Mouse (Mus musculus) heart, adult 9 months (tissue): ENCODE data around the gene Setd3.

Source experiments
- DNase-seq, 2 experiments: peaks; one replicate each; pipeline ENCODE4 v3.0.0; 2022; ENCODE audit warnings: low spot score in 2 of 2

Gene Setd3

DNA sequence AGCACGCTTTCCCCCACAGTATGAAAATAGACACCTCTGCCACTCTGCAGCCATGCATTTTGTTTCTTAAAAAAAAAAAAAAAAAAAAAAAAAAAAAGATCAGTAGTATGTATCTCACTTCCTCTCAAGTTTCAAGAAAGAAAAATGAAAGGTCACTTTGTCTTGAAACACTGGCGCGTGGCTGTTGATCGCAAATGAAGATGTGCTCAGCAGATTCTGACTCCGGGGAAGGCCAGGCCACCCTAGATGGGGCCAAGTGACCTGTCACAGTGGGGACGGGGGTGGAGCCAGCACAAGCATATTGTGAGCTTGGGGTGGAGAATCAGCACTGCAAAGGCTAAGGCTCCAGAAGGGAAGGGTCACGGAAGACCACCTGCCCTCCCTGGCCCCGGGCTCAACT is 24.8 kb upstream of the Setd3 start:
- no peak for DNase-seq

DNA sequence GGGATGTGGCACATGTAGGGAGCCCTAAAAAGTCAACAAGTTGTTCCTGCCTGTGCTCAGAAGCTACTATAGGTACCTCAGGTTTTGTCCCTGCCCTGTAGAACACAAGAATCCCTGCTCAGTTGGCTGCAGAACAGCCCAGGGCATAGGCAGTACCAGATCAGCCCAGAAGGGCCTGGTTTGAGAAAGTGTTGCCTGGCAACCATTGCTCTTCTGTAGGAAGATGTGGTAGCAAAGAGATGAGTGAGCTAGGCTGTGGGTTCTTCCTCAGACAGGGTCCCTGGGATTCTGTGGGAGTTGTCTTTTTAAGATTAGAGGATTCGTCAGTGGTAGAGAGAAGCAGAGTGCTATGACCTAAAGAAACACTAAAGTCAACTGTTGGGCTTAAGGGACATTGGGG is 21.0 kb upstream of the Setd3 start:
- no peak for DNase-seq

DNA sequence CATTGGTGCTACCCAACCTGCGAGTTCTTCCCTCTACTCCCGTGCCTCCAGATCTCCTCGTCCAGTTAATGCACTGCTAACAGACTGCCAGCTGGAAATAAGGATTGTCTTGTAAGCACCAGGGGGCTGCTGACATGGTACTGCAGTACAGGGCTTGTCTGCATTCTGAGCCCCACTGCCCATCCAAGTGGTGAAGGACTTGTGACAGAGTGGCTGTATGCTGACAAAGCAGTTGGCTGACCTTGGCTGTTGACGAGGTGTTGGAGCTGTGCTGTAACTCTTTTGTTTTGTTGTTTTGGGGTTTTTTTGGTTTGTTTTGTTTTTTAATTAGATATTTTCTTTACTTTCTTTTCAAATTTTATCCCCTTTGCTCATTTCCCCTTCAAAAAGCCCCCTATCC is 19.3 kb upstream of the Setd3 start:
- no peak for DNase-seq

DNA sequence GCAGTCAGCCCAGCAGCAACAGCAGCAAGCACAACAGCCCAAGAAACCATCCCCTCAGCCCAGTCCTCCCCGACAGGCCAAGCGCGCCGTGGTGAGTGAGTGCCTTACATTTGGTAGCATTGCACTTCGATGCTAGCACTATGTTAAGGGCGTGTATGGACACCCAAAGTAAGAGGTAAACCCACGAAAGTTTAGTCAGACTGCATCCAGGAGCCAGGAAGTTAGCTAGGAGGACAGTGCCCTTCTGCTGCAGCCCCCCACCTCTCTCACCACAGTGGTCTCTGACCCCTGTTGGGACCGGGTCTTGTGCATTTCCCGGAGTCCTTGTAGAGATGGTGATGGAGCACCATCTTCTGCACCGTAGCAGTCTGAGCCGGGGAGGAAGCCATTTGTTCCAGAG is 16.6 kb upstream of the Setd3 start:
- no peak for DNase-seq

DNA sequence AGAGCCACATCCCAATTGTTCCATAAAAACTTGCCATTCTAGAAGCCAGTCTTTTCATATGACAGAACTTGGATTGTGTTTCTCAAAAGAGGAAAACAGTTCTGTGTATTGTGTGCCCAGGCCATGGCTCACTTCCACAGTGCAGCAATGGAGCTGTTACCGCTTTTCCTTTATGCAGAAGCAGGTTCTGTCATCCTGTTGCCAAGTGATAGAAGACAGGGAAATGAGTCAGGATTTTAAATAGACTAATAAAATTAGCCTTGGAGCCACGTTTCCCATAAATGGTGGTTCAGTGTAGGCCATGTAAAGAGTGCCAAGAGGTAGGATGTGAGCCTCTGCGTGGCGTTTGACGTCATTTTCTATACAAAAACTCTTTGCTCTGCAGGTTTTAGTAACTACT is 14.8 kb upstream of the Setd3 start:
- peak; percentile 30 to 32 for DNase-seq

DNA sequence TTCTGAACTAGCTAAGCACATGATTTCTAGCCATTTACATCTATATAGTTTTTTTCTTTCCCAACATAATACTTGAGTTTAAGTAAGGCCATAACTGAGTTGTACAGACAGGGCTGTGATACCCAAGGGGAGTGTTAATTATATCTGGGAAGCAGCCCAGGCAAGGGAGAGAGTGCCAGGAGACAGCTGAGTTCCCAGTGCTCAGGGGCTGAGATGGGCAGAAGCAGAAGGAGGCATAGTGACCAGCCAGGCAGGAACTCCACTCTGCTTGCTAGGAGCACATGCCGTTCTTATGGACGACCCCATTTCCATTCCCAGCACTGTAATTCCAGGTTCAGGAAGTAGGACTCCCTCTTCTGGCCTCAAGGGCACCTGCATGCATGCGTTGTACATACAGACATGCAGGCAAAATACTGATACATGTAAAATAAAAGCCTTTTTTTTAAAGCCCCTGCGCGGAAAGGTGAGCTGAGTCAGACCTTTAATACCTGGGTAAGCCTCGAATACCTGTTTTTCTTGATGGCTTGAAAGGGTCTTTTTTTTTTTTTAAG is 8.5 kb upstream of the Setd3 start:
- no peak for DNase-seq

DNA sequence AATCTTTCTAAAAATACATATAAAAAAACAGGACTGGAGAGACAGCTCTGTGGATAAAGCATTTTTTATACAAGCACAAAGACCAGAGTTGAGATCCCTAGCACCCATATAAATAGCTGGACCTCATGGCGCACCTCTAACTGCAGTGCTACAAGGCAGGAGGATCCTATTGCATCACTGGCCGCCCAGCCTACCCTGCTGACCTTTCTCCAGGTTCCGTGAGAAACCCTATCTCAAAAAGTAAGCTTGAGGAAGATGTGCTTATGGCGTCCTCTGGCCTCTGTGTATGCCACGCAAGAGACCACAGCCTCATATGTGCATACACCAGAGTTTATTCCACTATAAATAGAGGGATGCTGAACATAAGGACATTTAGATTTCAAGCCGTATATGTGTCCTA is 2.6 kb upstream of the Setd3 start:
- DNase-seq: no peak

DNA sequence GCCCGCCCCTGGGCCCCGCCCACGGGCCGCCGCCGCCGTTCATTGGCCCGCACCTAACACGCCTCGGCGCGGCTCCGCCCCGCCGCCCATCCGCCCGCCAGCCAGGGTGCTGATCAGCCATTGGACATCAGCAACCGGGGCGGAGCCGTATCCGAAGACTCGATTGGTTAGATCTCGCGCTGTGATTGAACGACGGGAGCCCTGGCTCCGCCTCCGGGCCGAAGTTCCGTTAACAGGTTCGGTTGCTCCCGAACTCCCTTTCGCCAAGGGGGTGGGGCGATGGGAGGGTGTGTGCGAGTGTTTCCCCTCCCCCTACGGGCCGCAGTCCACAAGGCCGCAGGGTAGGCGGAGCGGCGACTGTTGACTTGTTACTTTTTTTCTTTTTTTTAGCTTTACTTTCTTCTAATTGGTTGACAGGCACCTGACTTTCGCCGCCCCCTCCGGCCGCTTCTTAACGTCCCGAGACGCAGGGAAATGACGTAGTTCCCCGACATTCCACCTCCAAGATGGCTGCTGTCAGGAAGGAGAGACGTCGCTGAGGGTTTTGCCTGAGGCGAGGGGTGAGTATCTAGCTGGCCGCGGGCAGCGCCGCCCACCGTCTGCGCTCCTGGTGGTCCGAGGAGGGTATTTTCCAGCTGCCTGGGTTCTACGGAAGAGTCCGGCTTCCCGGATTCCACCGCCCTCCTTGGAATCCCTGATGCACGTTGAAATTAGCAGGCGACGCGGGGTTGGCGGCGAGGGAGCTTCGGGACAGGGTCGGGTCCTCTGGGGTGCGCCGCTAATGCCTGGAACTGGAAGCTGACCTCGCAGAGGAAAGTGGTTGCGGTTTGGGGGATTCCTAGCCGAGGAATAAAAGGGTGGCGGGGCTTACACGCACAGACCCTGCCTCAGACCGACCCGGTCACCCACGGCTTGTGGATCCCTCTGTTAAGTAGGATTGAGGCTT is 480 bp upstream of the Setd3 start, which contains the start of gene Ccnk:
Gene Ccnk, plus strand, starts transcription at position 259 of the 946 bp plus-strand sequence.
- DNase-seq: peak; percentile 100

DNA sequence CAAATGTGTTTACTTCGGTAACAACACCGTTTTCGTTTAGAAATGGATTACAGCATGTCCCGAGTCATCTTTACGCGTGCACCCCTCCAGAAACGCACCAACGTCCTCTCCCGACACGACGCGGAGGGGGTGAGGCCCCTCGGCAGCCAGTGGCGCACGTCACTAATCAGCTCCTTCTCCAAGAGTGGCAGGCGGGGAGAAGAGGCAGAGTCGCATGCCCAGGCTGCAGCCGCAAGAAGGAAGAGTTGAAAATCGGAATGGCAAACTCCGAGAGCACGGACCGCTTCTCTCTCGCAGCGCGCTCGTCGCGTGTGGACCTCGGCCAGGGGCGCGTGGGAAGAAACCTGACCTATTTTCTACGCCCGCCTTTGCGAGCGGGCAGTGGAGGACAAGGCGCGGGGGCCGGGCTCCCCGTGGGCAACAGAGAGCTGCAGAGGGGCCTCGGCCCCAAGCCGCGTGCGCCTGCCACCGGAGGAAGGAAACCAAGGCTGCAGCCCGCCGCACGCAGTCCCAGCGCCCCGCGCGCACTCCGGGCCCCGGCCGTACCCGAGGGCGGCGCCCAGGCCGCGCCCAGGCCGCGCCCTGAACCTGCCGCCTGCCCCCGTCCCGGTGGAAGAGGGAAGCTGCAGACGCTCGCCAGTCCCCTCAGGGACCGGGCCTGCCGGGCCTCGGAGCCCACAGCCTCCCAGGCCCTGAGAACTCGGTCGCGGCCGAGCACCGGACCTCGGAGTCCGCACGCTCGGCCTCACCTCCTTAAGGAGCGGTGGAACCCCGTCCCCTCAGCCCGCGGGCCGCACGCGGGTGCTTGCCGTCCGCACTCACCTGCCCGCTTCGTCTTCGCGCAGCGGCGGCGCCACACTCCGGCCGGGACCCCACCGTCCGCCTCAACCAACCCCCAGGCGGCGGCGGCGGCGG is 526 bp downstream of the Setd3 start:
- peak in 1 of 2 experiments; percentile 45 for DNase-seq

DNA sequence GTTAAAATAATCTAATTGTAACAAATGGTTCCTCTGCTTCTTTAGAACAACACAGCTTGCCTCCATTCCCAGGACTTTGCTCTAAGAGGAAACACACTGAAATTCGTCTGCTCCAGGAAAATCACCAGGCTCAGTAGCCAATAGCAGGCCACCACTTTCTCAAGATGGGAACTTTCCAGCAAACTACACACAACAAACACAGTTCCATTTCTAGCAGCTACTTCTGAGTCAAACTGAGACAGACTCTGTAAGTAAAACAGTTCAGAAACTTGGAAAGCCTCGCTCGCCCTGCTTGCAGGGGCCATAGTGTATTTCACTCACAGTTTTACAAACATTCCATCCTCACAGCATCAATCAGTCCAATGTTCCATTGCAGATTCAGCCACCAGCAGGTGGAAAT is 2.7 kb downstream of the Setd3 start:
- DNase-seq: no peak

DNA sequence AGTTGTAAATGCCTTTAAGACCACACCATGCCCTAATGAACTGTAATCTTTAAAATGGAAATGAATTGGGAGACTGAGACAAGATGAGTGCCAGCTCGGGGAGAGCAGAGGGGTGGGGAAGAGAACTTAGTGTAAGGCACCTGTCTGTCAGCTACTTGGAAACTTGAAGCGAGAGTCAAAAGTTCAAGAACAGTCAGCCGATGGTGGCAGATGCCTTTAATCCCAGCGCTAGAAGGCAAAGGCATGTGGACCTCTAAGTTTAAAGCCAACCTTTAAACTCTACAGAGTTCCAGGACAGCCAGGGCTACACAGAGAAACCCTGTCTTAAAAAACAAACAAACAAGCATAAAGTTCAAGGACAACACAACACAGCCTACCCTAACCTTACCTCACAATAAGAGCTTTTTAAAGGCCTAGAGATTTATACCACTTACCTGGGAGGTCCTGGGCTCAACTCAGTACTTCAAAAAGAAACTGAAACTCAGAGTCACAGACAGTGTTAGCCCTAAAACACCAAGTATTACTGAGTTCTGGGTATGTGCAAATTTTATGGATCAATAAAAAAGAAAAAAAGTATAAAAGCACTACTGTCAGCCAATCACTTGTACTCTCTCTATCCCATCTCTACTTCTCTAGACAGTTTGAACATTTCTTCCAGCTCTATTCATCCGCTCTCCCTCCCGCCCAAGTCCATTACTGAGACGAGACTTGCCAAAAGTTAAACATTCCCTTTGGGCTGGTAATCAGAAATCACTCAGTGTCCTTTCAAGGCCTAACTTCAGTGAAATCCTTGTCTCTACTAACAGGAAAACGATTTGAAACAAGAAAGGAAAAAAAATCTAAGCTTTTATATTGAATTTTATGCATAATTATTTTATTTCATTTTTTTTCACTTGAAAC is 4.3 kb downstream of the Setd3 start:
- DNase-seq: no peak

DNA sequence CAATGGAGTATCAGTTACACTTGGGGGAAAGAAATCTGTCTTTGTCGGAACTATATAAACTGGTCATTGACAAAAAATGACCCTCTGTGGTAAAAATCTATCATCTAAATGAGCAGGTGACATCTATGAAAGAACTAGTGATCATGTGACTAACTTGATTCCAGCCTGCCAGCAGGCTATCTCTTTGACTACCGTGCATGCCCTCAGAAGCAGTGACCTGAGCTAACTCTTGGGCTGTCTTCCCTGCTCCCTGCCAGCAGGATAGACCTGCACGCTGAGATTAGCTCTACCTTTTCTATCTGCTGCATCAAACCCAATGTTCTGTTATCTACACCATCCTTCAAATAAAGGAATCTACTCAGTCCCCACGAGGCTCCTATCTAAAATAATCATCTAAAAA is 6.5 kb downstream of the Setd3 start:
- DNase-seq: no peak

DNA sequence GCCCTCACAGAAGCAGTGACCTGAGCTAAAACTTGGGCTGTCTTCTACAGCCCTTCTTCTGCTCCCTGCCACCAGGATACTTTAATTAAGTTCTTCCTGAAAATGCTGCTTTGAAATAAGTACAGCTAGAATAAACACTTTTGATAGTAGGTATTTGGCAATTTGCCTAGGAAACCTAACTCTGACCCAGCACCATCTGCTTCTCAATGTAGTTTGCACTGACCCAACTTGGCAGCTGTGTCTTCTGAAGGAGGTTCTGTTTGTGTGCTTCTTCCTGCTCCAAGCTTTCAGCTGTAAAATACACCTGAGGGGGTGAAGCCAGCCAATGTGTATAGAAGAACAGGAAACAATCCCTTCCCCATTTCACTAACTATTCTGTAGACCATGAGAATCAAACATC is 7.8 kb downstream of the Setd3 start:
- no peak for DNase-seq

DNA sequence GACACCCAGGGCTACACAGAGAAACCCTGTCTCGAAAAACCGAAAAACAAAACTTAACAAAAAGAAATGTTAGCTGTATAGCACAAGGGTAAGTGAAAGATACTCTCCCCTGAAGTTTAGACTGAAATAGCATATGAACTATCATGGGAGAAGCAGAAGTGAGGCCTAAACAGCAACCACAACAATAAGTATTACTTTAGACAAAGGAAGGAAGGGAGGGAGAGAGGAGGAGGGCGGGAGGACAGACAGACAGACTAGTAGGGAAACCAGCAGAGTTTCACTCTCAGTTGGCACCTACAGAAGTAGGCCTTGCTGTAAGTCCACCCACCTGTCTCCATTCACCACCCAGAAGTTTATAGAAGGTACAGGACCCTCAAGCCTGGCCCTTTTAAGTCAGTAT is 8.6 kb downstream of the Setd3 start:
- DNase-seq: no peak

DNA sequence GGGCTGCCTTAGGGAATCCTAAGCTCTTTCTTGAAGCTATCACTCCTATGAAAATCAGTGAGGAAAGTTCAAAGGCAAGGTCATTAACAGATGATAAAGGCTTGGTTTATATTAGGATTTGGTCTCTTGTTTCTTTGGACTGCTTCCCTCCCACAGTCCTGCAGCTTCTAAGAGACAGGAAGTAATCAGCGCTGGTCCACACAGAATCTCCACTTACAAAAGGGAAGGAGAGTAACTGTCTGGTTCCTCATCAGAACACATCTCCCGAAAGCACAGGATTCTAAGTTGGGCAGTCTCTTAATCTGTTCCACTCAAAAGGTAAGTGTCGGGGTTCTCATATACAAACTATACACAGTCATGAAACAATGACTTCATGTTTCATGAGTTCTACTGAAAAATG is 10.2 kb downstream of the Setd3 start:
- DNase-seq: no peak

DNA sequence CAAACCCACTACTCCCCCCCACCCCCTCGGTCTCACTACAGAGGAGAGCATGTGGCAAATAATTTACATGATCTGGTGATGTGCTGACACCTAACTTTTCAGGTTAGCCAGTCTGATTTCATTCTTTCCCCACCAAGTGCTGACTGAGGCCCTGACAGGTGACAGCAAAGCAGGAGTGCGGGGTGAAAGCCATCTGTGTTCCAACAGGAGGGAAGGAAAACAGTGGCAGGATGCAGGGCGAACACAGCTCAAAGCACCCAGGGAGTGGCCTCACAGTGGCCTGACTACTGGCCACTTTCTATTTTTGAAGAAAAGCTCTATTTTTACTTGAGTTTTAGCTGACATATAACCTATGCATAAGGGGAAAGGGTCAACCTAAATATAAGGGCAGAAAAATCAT is 15.4 kb downstream of the Setd3 start:
- no peak for DNase-seq

DNA sequence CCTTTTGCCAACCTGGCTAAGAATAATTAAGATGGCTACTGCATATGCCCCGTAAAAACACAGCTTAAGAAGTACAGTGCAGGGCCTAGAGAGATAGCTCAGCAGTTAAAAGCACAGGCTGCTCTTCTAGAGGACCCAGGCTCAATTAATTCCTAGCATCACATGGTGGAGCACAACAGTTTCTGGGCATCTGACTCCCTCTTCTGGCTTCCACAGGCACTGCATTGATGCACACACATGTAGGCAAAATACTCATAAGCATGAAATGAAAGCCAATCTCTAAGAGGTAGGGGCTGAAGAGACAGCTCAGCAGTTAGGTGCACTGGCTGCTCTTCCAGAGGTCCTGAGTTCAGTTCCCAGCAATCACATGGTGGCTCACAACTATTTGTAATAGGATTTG is 17.1 kb downstream of the Setd3 start:
- DNase-seq: no peak

DNA sequence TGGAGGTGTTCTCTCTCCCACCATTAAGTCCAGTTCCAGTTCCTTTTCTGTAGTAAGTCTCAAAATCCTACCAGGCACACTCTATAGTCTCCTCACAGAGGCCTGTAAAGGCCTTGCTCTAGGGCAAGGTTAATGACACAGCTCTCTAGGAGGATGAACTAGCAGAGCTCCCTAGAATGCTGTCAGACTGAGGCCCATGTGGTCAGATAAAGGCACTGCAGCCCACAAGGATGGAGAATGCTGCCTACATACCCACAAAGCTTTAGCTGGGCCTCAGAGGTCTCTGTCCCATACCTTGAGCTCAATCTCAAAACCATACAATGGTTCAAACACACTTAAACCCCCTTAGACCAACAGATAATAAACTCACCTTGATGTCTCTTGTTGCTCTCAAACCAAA is 19.3 kb downstream of the Setd3 start:
- DNase-seq: no peak

DNA sequence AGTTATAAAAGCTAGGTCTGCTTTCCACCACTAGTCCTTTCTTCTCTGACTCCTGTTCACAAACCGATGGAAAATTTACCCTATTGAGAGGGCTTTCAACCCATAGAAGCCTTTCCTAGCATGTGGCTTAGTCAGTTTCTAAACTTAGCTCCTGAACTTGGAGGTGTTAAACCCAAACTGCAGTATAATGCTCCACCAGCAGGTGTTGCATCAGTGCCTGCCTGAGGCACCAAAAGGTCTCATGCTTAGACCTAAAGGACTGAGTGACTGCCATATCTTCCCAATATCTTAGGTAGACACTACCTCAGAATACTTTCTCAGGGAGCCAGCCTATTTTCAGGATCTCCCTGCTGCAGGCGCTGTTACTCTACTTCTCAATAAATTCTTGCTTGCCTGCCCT is 26.4 kb downstream of the Setd3 start:
- DNase-seq: no peak

DNA sequence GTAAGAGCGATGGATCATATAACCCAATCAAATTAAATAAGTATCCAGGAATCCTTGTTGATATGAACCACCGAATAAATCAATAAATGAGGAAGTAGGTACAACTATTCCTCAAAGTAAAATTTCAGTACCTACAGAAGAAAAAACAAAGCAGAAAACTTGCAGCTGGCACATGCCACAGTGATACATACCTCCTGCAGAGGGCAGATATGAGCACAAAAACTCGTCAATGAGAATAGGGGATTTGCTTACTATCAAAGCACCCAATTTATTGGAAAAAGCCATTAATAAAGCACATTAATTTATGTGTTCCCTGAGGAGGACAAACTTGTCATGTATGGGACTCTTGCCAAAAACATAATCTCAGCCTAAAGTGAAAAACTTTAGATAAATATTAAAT is 29.4 kb downstream of the Setd3 start:
- DNase-seq: no peak

DNA sequence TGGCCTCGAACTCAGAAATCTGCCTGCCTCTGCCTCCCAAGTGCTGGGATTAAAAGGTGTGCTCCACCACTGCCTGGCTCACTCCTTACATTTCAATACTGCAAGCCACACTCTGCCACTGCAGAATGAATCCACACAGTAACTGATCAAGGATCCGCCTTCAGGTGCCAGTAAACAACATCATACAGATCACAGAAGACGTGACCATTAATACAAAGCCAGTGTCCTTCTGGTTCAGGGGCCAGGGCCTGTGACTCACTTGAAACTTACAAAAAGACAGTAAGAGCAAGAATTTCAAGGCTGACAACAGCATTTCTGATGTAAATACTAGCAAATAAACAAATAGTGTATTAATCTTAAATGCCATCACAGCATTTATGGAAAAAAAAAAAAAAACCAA is 33.9 kb downstream of the Setd3 start:
- no peak for DNase-seq
